Mouse (Mus musculus) hematopoietic stem cell, adult 5-6 weeks (primary cell): ENCODE data around the gene Tspan10. TPM values are rescaled to one million over a fixed set of nuclear protein-coding genes. Genes with fewer than 3 reads are reported as not detected.
A peak's percentile ranks its signal among the peaks of the same experiment; 100 is the strongest.

Source experiments
- ATAC-seq, 2 experiments: fragments of 125-278 bp in 1 of 2; replicated peaks in 1 of 2; 2 replicates each; pipeline ENCODE4 v1.8.0; 2016 to 2017; ENCODE audit warnings: inconsistent platforms in 2 of 2, mild to moderate bottlenecking in 2 of 2, moderate number of reproducible peaks in 2 of 2, low read depth in 1 of 2, moderate TSS enrichment in 1 of 2; ENCODE audit not compliant: low FRiP score in 2 of 2, poor library complexity in 2 of 2, severe bottlenecking in 2 of 2, insufficient read depth in 1 of 2, low TSS enrichment in 1 of 2
- total RNA-seq: library from RNA; stranded (forward); fragments of 172-1452, 232-1000 nt; gene quantifications from 2 replicates; pipeline ENCODE4 v1.2.3, GENCODE M21; 2017

The Tspan10 gene
- total RNA-seq, 1 experiment from 2014 or later = not detected

- no peak for ATAC-seq
Observed at GRCm38 (mm10) chr11:120445475-120445874, 3.0 kb downstream of the Tspan10 start.

DNA sequence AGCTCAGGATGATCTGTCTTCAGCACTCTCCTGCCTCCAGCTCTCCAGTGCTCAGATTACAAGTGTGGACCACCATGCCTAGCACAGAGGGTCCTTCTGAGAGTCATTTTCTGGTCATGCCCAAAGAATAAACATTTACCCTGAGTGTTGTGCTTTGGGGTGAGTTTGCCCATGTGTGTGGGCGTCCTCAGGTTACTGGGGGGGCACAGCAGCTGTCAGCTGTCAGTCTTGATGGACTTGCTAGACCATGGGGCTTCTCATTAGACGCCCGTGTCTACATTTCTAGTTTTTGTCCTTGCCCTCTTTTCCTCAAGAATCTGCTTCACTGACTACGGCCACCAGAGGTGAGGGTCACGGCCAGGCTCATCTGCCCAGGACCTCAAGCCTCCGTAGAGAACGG, 4.7 kb downstream of the Tspan10 start:
- ATAC-seq = no peak

GRCm38 (mm10) chr11:120452246-120452645, 9.8 kb downstream of the Tspan10 start:
- ATAC-seq = no peak

GRCm38 (mm10) chr11:120453306-120453705, 10.9 kb downstream of the Tspan10 start, which contains the start of gene Pde6g:
Gene Pde6g, minus strand, starts transcription at chr11:120453500.
- no peak for ATAC-seq

DNA sequence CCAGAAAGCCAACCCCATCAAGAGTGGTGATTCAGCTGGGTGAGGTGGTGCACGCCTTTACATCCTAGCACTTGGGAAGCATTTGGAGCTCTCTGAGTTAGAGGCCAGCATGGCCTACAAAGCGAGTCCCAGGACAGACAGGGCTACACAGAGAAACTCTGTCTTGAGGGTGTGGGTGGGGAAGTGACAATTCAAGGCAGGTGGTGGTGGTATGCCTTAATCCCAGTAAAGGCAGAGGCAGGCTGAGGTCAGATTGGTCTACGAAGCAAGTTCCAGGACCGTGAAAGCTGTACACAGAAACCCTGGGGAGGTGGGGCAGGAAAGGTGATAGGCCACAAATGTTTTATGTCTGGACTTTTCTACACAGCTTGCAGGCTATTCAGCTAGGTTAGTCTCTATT, 12.5 kb downstream of the Tspan10 start:
- ATAC-seq = no peak

GRCm38 (mm10) chr11:120455413-120455812, 13.0 kb downstream of the Tspan10 start:
- no peak for ATAC-seq

- ATAC-seq = 0 out of 4 replicates have a peak, but pooled peaks of 1 of the 2 experiments have one; percentile 16
Observed at GRCm38 (mm10) chr11:120457370-120457769, 14.9 kb downstream of the Tspan10 start.

DNA sequence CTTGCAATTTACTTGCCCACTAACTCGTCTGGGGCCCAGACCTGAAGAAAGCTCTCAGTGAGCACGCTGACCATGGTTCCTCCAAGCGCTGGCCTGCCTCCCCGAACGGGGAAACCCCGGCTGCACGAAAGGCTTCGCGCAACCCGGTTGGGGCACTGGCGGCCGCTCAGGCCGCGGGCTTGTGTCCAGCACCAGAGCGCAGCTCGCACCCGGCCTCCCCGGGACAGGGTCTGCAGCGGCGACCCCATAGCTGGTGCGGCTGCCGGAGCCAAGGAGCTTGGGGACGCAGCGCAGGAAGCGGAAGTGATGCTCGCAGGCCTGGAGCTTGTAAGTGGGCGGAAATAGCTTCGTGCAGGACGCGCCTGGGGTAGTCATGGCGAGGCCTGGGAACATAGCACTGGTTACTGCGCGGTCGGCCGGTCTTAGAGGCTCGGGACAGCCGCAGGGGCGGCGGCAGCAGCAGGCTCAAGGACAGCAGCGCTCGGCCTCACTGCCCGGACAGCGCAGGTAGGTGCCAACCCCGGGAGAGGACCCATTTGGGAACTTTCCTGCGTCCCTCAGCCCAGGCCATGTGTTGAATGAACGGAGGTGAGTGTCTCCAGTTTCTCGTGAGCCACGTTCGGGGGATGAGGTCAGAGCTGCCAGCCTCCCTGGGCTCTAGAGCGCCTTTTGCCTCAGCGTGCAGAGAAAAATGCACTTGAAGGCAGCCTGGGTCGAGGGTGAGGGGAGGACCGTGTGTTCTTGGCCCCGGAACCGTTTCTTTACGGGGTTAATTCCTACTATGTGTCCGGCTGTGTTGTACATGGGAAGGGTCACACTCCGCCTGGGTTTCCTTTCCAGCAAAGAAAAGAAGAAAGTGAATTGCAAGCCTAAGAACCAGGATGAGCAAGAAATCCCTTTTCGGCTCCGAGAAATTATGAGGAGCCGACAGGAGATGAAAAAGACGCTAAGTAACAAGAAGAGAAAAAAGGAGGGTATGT, 15.6 kb downstream of the Tspan10 start, which contains the start of the genes Oxld1 and Ccdc137:
Gene Oxld1 (minus strand): TSS at position 297 of the 980 bp plus-strand sequence.
Gene Ccdc137 (plus strand): TSS at position 344 of the 980 bp plus-strand sequence.
- ATAC-seq = peak; percentile 91 to 93

DNA sequence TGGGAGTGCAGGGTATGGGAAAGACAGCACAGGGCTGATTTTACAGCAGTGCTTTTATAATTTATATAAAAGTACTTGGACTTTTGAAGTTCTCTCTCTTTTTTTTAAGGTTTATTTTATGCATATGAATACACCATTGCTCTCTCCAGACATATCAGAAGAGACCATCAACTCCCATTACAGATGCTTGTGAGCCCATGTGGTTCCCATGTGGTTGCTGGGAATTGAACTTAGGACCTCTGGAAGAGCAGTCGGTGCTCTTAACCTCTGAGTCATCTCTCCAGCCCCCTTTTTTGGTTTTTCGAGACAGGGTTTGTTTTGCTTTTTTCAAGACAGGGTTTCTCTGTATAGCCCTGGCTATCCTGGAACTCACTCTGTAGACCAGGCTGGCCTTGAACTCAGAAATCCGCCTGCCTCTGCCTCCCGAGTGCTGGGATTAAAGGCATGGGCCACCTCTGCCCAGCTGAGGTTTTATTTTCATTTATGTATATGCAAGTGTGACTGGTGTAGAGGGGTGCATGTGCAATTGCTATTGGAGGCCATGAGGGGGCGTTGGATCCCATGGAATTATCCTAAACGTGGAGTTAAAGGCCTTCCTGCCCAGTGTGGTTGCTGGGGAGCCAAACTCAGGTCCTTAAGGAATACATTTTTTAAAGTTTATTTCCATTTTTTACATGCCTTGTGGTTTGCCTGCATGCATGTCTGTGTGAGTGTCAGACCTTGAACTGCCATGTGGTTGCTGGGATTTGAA, 16.6 kb downstream of the Tspan10 start:
- no peak for ATAC-seq

DNA sequence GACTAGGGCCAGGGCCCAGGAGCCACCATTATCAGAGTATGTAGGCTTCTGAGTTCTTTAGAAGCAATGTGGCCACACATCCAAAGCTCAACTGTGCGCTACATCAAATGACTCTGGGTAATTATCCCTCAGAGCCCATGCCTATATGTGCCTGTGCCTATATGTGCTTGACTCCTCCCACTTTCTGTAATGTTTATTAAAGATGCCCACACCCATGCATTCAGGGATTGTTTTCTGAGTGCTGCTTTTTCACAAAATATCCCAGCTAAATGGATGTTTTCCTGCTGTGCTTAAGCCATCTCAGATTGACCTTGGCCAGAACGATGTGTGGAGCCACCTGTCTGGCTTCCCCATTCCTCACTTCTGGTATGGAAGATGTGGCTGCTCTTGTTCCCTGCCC, 21.1 kb downstream of the Tspan10 start:
- no peak for ATAC-seq

DNA sequence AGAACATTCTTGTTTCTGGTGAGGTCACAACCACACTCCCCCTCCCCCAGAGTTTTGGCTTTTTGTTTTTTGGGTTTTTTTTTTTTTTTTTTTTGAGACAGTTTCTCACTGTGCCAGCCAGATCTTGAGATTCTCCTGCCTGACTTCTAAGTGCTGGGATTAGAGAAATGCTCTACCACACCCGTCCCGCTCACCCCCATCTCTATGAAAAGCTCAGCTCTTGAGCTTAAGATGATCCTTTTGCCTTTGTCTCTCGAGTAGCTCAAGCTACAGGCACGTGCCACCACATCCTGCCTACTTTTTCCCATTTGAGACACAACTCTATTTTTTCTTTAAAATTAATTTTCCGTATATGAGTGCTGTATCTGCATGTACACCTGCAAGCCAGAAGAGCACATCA, 21.9 kb downstream of the Tspan10 start:
- ATAC-seq = no peak

- no peak for ATAC-seq
Observed at GRCm38 (mm10) chr11:120465521-120465920, 23.1 kb downstream of the Tspan10 start.

GRCm38 (mm10) chr11:120467051-120467735, 24.7 kb downstream of the Tspan10 start, which contains the start of gene Arl16:
Gene Arl16, minus strand, starts transcription at chr11:120467607.
- peak; percentile 98 for ATAC-seq

- no peak for ATAC-seq
Observed at GRCm38 (mm10) chr11:120467736-120468092, 25.3 kb downstream of the Tspan10 start.

DNA sequence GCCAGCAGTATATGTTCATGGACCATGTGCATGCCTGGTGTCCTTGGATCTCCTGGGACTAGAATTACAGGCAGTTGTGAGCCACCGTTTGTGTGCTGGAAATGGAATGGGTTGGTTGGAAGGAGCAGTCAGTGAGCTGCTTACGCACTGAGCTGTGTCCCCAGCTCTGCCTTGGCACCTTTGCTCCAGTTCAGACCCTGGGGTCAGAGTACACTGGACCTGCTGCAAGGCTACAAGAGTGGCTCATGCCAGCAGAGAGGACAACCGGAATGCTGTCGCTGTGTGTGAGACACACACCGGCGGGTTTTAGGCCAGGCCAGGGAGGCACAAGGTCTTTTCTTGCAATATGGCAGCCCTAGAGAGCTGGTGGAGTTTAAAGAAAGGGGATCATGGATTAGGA, 29.6 kb downstream of the Tspan10 start:
- ATAC-seq = no peak

DNA sequence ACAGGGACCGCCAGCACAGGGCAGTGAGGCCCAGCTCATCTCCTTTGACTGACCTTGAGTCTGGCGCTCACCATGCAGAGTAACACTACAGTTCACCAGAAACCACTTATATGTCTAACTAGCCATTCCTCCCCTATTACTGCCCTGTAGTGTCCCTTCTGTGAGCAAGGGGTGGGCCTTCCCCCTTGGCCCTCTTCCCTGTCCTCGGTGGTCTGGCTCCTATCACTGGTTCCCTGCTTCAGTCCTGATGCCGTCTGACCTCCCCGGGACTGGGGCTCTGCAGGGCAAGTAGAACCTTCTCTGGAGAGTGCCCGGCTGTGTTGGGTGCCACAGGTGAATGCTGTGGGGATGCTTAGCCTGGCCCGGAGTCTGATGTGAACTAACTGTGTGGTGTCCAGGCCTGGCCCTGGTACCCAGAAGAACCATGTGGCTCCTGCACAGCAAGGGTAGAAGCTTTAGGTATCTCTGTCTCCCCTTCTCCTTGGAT, 41.0 kb downstream of the Tspan10 start:
- no peak for ATAC-seq

GRCm38 (mm10) chr11:120484265-120484981, 42.0 kb downstream of the Tspan10 start, which contains the start of gene Mrpl12:
Gene Mrpl12, plus strand, starts transcription at chr11:120484613.
- ATAC-seq = peak; percentile 86 to 91
